Mouse (Mus musculus) olfactory bulb, adult 2 months (tissue): ENCODE data around the gene Wdr45b. TPM values are rescaled to one million over a fixed set of nuclear protein-coding genes. Genes with fewer than 3 reads are reported as not detected.
A peak's percentile ranks its signal among the peaks of the same experiment; 100 is the strongest.
"Not testable (repeated sequence)": the region's sequence is repeated elsewhere in the genome, so short reads cannot be mapped to it uniquely, and the experiment has no call there.

Experiments
- H3K27ac ChIP-seq: fragments of 200-500 bp; 2 replicates; pipeline ENCODE4 v1.5.1; 2012; ENCODE audit warnings: low read depth, low read length; ENCODE audit not compliant: insufficient read depth
- H3K4me1 ChIP-seq: fragments of 200-500 bp; 2 replicates; pipeline ENCODE4 v1.6.1; 2012; ENCODE audit warnings: low read length; ENCODE audit not compliant: control insufficient read depth, insufficient read depth
- H3K4me3 ChIP-seq: fragments of 200-500 bp; 2 replicates; pipeline ENCODE4 v1.5.1; 2012; ENCODE audit warnings: mild to moderate bottlenecking, low read depth, low read length, moderate library complexity; ENCODE audit not compliant: insufficient read depth
- CTCF ChIP-seq: fragments of 200-500 bp; IDR thresholded peaks from 2 replicates; pipeline ENCODE4 v1.5.1; 2012; ENCODE audit warnings: low read depth, mild to moderate bottlenecking, low read length, moderate library complexity; ENCODE audit not compliant: insufficient read depth
- POLR2A ChIP-seq: fragments of 200-500 bp; IDR thresholded peaks from 2 replicates; pipeline ENCODE4 v1.6.1; 2012; ENCODE audit warnings: mild to moderate bottlenecking, low read depth, low read length, moderate library complexity; ENCODE audit not compliant: insufficient read depth
- WGBS: fragments of 180-500 bp; shearing (Covaris S2); methylation state at CpG from one replicate; pipeline ENCODE4 v1.1.7; 2018; 5-methylcytosine and 5-hydroxymethylcytosine counted together
- polyA plus RNA-seq: library from polyadenylated mRNA; stranded (reverse); fragments of >200 nt; gene quantifications from 2 replicates; pipeline ENCODE4 v1.2.4, GENCODE M21; 2012; ENCODE audit warnings: low replicate concordance; ENCODE audit not compliant: missing spikeins, insufficient read depth, insufficient read length

The Wdr45b gene
- polyA plus RNA-seq, 1 experiment = not detected

DNA sequence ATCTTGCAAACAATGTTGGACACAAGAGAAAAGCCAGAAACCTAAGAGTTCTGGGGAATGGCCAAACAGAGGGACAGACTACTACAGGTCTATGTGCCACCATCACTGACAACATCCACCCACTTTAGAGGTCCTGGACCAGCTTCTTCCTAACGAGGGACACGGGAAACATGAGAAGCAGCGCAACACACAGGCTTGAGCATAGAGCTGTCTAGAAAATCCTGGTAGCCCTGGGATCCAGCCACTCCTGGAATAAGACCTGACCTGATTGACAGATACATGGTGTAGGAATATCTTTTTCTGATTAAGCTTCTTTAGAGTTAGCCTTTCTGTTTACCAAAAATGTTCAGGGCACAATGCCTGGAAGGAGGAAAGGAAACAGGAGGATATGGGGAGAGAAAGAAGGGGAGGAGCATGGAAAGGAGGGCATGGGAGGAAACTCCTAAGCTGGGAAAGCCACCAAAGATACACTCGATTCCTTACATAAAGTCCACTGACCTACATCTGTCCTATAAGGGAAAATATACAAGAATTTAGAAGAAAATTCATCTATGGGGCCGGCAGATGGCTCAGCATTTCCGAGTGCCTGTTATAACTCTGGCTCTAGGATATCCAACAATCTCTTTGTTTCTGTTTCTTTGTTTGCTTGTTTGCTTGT is 16.2 kb upstream of the Wdr45b start:
- H3K4me1 ChIP-seq = peaks cover 10% of the 10 kb centered on the region
- TF ChIP-seq CTCF (no peak), POLR2A (no peak)
- H3K27ac ChIP-seq = no peak overlapping the region
- WGBS = 76% methylated on average over 6 of the region's 6 CpGs
- no peak overlapping the region for H3K4me3 ChIP-seq

GRCm38 (mm10) chr11:121369622-121370021 is 15.4 kb upstream of the Wdr45b start:
- WGBS = 63% methylated on average over 6 of the region's 6 CpGs
- Histone ChIP-seq H3K4me1 (peaks cover 7% of the 10 kb centered on the region), H3K27ac (no peak overlapping the region), H3K4me3 (no peak overlapping the region)
- TF ChIP-seq POLR2A (no peak), CTCF (no peak)

DNA sequence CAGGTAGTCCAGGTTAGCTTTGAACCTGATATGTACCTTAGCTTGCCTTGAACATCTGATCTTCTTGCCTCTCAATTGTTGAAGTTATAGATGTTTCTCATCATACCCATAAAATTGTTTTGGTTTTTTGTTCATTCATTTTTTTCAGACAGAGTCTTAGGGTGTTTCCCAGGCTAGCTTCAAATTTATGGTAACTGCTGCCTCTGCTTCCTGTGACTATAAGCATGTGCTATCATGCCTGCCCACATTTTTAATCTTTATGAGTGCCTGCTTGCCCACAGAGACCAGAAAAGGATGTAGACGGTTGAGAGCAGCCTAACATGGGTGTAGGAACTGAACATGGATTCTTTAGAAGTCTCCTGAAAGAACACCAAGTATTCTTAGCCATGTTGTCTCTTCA is 14.5 kb upstream of the Wdr45b start:
- no peak overlapping the region for H3K27ac ChIP-seq
- H3K4me1 ChIP-seq = peaks cover 7% of the 10 kb centered on the region
- H3K4me3 ChIP-seq = no peak overlapping the region
- WGBS = 57% methylated on average over 1 of the region's 1 CpGs
- TF ChIP-seq POLR2A (no peak), CTCF (no peak)

DNA sequence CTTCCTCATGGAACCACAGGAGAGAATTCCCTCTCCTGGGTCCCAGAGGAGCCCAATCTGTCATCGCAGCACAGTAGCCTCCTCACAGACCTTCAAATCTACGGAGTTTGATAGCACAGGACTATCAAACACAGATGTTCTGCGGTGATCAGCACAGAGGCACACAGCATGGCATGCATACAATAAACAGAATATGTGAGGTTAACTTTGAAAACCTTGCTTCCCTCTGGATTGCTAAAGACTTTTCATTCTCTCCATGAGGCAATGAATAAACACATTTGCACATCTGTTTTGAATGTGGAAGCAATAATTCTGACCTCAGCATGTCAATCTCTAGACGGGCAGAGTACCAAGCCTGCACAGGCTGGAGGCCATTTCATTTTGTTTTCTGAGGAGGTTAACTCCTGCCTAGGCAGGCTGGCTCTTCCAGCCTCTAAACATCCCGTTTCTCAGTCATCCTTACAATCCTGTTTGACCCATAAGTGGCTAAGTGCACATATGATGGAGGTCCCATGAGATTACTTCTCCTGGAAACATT is 13.0 kb upstream of the Wdr45b start:
- H3K27ac ChIP-seq = no peak overlapping the region
- H3K4me3 ChIP-seq = no peak overlapping the region
- no peak for TF ChIP-seq CTCF
- no peak for TF ChIP-seq POLR2A
- 62% methylated on average over 5 of the region's 5 CpGs for WGBS
- H3K4me1 ChIP-seq = peaks cover 2% of the 10 kb centered on the region; the same call in 1 of the 2 replicates

DNA sequence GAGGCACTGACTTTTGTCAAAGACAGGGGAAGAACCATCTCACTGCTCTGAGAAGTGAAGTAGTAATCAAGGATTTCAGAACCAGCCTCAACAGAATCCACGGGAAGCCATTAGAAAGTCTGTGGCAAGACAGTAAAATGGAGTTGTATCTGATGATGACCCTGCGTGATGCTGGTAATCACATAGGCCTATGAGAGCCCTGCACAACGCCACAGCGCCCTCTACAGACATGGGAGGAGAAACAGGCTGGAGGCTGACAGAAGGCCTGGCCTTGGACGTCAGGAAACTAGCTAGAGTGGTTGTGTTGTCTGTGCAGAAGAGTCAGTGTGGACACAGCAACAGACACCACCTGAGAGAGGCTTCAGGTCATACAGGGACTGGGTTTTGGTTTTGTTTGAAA is 8.0 kb upstream of the Wdr45b start:
- no peak overlapping the region for H3K27ac ChIP-seq
- H3K4me1 ChIP-seq = peaks cover 2% of the 10 kb centered on the region; the same call in 1 of the 2 replicates
- no peak overlapping the region for H3K4me3 ChIP-seq
- TF ChIP-seq POLR2A = no peak
- TF ChIP-seq CTCF = 0 out of 2 replicates have a peak, but pooled peaks have one; percentile 13
- WGBS = 32% methylated on average over 5 of the region's 5 CpGs

DNA sequence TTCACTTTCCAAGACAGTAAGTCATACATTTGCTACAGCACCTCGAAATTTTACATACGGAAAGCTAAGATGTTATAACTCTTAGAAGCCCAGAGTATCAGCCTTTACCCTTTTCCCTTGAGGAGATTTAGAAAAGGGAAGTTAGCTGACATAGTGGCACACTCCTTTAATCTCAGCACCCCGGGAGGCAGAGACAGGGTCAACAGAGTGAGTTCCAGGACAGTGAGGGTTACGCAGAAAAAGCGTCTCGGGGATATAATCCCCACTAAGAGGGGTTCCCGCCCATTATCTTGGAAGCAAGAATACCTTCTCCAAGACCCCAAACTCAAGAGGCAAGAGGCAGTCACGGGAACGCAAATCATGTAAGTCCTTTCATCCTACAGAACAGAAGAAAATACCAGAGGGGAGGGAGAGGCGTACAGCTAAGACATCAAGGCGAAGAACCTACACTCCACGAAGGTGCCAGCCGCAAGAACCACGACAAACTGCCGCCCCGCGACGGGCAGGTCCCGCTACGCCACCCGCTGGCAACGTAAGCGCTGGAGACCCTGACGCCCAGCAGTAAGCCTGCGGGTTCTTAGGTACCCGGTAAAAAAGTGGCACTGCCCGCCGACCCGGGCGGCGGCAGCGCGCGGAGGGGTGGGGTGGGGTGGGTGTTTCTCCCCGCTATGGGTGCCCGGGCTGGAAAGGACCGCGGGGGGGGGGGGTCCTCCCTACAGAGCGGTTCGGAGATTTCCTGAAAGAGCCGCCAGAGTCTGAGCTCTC is 737 bp downstream of the Wdr45b start:
- Histone ChIP-seq H3K4me1 (peaks cover 2% of the 10 kb centered on the region; the same call in 1 of the 2 replicates), H3K27ac (peak overlapping the region; percentile 84), H3K4me3 (peak overlapping the region; percentile 89)
- WGBS = 2% methylated on average over 41 of the region's 41 CpGs
- TF ChIP-seq CTCF = no peak
- TF ChIP-seq POLR2A = no peak

DNA sequence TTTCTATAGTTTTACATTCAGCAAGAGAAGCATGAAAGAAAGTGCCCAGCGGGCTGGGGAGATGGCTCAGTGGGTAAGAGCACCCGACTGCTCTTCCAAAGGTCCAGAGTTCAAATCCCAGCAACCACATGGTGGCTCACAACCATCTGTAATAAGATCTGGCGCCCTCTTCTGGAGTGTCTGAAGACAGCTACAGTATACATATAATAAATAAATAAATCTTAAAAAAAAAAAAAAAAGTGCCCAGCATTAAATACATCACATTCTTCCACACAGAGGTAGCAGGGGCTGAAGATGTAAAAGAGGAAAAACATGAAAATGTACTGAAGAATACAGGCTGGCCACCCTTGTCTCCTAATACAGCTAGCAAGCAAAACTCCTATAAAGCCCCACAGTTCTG is 5.5 kb downstream of the Wdr45b start:
- 88% methylated on average over 3 of the region's 3 CpGs for WGBS
- not testable (repeated sequence) for H3K27ac ChIP-seq, H3K4me3 ChIP-seq, H3K4me1 ChIP-seq

- no peak overlapping the region for H3K27ac ChIP-seq
- TF ChIP-seq POLR2A = no peak
- no peak overlapping the region for H3K4me3 ChIP-seq
- peaks cover 2% of the 10 kb centered on the region; the same call in 1 of the 2 replicates for H3K4me1 ChIP-seq
- 95% methylated on average over 2 of the region's 2 CpGs for WGBS
Measured at GRCm38 (mm10) chr11:121348166-121348565, 6.1 kb downstream of the Wdr45b start.

DNA sequence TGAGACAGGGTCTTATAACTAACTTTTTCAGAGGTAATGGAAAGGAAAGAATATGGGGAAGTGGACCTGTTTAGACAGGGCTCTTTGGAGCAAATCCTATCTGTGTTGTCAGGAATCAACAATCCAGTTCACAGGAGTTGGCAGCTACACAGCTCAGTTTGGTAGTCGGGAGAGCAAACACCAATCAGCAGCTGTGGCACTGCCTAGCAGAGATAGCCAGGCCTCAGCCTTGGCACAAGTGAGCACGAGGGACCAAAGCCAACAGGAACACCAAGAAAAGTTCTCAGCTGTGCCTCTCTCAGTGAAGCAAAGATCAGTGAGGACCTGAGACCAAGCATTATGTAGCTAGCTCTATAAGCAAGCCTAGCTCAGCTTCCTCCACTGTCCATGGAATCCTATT is 7.2 kb downstream of the Wdr45b start:
- Histone ChIP-seq H3K4me3 (no peak overlapping the region), H3K4me1 (no peaks in the 10 kb centered on the region), H3K27ac (no peak overlapping the region)
- TF ChIP-seq POLR2A = no peak
- no peak for TF ChIP-seq CTCF
- WGBS = 33% methylated on average over 2 of the region's 2 CpGs

- H3K4me3 ChIP-seq, H3K4me1 ChIP-seq, H3K27ac ChIP-seq: not testable (repeated sequence)
- WGBS = 75% methylated on average over 1 of the region's 1 CpGs
Measured at GRCm38 (mm10) chr11:121342423-121342822, 11.8 kb downstream of the Wdr45b start.
